Mouse (Mus musculus): ENCODE results near the gene Gpc5. TPM values are rescaled to one million over a fixed set of nuclear protein-coding genes. Genes with fewer than 3 reads are reported as not detected.

The Gpc5 gene
- total RNA-seq, 2 experiments from 2014 or later, result not detected

DNA sequence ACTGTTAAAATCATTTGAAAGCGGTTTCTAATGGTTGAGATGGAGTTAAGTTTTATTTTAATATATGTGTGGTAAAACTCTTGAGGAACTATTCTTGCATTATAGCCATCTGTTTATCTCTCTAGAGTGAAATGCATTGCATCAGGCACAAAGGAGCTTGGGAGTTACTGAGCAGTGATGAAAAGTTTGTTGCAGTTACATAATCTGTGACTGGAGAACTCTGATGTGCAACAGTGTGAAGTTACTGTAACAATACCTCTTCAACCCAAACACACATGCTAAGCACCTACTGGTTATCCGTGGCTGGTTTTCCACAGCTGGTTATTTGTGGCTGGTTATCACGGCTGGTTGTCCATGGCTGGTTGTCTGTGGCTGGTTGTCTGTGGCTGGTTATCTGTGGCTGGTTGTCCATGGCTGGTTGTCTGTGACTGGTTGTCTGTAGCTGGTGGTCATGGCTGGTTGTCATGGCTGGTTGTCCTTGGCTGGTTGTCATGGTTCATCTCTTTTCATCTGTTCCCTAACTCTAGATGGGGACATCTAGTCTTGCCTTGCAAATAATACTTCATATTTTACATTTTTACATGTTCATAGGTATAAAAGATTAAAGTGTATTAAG is 273.4 kb downstream of the Gpc5 start:
- no peak for DNase-seq

DNA sequence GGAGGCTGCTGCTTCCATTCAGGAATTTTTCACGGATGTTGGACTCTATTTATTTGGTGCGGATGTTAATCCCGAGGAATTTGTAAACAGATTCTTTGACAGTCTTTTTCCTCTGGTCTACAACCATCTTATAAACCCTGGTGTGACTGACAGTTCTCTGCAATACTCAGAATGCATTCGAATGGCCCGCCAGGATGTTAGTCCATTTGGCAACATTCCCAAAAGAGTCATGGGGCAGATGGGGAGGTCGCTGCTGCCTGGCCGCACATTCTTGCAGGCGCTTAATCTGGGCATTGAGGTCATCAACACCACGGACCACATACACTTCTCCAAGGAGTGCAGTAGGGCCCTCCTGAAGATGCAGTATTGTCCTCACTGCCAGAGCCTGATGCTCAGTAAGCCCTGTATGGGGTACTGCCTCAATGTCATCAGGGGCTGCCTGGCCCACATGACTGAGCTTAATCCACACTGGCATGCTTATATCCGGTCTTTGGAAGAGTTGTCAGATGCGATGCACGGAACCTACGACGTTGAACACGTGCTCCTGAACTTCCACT is 277.7 kb downstream of the Gpc5 start:
- DNase-seq, result no peak

DNA sequence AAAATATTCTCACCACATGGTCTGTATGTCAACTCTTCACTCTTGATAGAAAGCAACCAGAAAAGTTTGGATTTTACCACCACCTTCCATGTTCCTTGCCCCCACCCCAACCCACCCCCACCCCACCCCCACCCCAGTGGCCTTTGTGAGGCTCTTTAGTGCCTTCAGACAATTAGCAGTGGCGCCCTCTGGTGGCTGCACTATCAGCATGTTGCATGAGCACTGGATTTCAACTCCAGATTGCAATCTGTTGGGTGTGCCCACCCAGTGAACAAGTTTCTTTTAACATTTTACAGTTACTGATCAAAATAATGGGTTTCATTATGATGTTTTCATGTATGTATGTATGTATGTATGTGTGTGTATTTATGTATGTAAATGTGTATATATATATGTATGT is 279.1 kb downstream of the Gpc5 start:
- no peak for DNase-seq

DNA sequence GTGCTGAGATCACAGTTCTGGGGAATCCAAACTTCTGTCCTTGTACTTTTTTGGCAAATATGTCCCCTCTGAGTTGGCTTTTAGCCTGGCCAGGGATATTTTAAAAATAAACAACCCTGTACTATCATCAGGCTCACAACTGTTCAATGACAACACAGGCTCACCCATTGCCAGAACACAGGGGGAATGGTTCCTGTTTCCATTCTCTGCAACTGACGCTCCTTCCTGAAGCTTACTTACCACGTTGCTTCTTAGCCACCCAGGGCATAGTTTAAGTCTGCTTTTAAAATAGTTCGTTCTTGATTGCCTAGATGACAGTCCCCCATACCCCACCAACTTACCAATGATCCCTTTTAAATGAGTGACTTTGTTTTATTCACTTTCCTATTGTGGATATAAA is 299.8 kb downstream of the Gpc5 start:
- DNase-seq, result no peak

DNA sequence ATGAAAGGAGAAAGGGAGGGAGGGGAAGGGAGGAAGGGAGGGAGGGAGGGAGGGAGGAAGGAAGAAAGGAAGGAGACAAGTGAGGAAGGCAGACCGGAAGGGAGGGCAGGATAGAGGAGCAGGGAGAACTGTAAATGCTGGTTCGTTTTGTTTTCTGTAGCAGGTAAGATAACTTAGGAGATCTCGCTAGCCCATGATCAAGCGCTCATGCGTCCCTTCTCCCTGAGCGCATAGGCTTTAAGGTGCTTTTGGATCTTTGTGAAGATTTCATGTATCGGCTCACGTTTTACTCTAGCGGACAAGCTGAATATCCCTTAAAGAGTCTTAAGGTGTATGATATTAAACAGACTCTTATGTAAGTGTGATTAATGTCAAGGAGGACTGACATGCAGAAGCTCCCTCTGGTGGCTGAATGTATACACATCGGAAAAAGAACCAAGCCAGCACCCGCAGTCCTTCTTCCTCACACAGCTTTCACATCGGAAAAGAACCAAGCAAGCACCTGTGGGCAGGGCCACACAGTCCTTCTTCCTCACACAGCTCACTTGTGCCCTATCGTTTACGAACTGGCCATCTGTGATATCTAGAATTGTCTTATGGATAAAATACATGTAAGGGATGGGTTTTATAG is 301.0 kb downstream of the Gpc5 start:
- no peak for DNase-seq

DNA sequence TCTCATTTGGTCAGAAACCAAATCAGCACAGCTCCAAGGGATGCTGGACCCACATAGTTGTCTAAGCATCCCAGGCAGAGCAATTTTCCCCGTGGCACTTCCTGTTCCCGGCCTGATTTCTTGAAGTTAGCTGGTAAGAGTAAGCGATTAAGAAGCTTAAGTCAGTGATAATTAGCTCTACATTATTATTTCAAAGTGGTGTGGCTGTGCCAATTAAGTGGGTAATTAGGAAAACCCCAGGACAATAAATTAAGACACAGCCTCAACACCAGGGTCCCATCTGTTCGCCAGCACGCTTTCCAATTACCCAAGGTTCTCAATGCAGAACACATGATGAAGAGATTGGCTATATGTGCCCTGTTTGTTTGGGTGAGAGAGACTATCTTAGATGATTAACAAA is 314.6 kb downstream of the Gpc5 start:
- DNase-seq, result no peak

DNA sequence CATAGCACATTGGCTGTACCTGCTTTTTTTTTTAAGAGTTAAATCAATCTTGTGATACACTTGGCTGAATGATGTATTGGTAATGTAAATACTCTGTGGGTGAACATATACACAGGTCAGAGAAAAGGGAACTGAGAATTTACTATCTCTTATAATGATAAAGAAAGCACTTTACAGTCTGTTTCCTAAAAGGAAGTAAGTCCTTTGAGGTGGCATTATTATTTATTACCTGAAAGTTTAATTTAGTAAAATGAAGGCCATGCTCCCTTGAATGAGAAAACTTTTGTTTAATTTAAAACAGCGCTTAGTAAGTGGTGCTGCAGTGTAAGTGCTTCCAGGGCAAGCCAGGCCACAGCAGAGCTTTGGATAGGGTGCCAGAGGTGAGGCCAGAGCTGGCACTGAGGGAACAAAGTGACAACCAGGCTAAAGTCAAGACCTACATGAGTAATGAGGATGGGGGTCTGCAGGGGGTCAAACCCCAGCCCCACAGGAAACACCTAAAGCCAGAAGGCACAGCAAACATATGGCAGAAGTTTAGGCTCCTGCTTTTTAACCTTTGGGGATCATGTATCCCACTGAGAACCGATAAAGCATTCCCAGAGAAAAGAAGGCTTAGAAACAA is 315.4 kb downstream of the Gpc5 start:
- DNase-seq, result no peak

DNA sequence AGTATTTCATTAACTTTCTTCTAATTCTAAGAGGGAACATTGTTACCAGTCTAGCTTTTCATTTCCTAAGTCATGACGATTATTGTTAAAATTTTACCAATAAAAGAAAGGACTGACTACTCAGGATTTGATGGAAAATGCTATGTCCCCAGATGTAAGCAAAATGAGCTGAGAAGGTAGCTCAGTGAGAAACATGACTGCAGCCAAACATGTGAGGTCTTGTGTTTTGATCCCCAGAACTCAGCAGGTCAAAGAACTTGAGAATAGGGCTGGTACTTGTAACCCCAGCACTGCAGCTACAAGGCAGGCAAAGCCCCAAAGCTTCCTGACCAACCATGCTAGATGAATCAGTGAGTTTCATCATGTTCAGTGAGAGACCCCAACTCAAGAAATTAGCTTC is 318.9 kb downstream of the Gpc5 start:
- no peak for DNase-seq

DNA sequence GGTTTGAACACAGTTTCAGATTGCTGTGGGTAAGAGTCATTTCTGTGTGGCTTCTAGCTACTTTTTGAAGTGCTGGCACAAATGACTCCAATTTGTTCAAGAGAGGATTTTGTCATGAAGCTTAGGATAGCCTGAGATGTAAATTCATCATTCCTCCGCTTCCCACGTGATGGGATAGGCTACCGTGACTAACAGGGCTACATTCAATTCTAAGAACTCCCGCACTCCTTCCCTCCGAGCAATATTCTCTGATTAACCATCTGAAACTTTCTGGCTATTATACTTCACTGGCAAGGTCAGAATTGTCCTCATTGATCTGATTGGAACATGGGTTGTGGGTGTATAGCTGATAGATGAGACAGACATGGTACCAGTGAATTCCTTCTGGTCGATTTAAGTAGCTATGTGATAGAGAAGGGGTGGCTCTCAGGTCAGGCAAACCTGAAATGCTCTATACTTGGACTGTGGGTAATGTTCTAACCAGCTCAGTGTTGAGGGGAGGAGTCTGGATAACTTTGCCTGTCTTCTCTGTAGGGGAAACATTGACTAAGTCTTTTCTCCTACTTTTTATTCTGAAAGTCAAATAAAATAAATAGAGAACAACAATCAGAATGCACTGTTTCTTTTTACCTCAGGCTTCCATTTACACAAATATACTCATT is 319.6 kb downstream of the Gpc5 start:
- DNase-seq, result no peak

DNA sequence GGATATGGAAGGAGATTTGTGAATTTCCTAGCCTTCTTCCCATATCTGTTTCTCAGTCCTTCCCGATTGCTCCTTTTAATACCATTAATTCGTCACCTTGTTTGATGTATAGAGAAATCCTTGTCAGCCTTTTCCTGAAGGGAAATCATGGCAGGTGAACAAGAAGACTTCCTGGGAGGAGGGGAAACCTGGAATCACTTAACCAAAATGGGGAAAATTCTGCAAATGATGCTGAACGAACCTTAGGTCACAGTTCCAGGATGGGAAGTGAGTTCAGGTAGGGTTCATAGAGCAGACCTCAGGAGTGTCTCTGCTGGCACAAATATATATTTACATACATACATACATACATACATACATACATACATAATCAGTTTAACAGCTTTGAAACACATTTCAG is 320.8 kb downstream of the Gpc5 start:
- DNase-seq, result no peak

DNA sequence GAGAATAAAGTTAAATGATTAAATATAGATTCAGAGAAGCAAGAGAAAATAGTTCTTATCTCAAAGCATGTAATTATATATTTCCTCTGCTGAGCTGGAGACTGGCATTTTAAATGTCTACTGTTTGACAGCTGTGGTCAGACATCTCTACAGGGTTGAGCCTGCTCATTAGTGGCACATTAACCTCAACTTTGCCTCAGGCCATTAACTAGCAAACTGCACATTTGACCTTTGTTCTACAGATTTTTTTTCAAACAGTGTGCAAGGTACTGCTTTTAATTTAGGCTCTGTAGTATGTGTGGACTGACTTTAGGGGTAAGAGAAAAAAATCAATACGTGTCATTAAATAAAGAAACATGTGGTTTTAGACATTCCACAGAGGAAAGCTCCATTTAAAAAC is 321.4 kb downstream of the Gpc5 start:
- no peak for DNase-seq

DNA sequence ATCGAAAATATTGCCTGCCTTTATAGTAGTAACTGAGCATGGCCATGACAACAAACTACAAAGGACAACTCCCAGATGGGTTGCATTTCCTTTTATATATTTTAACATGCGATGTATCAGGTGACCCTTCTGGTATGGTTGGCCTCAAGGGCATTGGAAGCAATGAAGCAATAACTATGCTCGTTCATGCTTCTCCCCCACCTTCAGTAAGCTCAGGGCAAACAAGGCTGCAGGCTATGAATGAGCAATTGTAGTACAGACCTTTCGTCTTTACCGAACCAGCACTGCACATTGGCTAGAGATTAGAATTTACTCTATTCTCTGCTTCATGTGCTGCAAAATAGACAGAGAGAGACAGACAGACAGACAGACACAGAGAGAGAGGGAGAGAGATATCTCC is 322.5 kb downstream of the Gpc5 start:
- no peak for DNase-seq

DNA sequence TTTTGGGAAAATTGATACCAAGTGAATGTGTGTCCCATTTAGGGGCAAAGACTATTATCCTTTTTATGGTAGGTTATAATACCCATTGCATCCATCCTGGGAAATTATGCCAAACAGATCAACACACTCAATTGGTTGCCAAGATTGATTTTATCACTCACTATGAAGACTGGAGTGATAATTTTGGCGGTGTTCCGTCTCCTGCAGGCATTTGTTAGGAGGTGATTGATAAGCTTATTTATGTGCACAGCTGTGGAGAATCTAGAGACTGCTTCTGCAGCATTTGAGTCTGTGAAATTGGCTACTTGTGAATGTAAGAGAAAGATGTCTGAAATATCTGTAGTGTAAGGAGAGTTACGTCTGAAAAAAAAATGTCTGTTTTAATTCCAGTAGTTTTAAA is 340.0 kb downstream of the Gpc5 start:
- no peak for DNase-seq

DNA sequence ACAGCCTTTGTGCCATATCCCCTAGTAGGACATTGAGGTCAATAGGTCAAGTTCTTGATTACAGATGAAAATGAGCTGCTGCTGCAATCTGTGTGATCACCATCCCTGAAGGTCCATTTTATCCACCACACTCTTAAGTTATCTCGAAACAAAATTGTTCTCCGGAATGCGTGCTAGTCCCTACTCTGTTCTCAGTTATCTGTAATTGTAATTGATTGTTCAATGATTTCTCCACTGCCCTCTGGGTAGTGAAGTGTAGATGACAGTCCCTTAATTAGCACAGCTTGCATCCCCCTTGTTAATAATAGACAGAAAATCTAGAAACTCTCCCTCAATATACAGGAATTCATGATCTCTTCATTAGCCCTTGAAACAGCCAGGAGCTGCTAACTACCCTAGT is 340.4 kb downstream of the Gpc5 start:
- no peak for DNase-seq

DNA sequence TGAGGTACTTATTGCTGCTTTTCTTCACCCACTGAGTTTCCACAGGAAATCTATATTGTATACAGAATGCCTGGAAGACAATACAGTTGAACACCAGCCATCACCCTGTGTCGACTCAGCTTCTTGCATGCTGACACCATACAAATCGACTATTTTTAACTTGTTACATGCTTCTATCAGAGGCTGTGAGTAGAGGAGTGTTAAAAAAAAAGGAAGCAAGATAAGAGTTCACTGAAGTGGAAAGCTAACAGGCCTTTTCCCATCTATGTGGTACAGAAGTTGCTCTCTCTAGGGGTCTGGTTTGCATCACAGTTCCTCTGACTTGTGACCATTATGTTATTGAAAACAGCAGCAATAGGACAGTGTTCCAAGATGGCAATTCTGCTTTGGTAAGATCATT is 344.6 kb downstream of the Gpc5 start:
- DNase-seq, result no peak

DNA sequence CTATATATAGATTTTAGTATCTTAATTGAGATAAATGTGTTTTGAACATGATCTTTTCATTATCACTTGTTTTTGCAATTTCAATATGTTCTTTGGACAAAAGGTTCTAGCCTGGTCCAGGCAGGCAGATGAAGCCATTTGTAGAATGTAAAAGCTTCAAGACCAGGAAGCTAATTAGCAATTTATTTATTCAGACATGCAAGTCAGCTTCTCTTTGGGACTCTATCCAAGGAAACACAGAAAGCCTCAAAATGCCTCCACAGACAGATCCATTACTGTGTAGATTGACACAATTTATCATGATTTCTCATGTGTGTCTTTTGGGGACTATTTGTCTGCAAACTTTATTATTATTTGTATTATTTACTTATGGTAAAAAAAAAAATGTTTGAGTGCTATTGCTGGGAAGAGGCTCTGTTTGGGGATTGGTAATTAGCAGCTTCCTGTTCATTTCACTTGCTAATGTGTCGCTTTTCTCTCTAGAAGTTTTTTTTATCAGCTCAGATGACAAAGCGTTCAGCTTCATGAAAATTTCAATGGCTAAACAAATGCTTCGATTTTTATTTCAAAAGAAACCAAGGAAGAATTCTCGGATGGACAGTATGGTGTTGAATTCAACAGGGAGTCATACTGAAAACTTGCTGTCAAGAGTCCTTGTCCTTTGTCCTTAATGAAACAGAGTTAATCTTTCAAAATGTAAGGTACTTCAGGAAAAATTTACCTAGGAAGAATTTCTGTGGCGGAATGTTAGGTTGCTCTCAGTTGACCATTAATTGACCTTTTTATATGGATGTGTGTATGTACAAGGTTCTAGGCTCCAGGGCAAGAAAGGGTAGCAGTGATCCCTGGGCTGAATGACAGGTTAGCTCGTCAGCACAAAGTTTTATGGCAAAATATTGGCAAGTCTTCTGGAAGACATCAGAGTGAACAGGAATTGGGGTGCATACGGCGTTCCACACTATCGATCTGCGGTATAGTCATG is 353.1 kb downstream of the Gpc5 start:
- DNase-seq, result no peak

DNA sequence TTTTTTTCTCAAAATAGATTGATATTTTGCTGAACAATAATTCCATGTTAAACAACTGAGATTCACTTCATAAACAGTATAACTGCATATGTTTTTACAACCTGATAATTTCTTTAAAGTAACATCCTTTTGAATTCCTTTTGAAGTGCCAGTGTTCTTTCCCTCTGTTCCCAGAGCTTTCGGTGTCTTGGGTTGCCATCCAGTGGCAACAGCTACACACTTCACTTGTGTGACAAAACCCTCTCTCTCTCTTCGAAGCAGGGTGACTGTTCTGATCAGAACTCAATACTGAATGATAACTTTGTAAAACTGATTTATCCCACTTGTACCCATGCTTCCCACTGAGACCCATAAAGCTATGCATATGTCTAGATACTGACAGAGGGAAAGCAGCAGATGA is 358.9 kb downstream of the Gpc5 start:
- DNase-seq, result no peak

DNA sequence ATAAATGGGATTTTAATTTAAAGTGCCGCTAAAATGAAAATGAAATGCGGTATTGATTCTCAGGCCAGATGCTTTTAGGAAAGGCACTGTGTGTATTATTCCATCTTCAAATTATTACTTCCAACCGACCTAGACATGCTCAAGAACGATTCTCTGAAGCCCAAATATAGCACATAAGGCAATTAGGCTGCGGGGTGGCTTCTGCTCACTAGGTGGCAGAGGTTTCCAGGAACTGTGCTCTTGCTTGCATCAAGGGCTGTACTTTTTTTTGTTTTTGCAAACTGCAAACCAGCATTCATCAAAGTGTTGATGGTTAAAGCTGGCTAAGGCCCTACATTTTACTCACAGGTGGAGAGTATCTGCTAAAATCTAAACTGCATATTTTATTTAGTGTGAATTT is 375.9 kb downstream of the Gpc5 start:
- no peak for DNase-seq

DNA sequence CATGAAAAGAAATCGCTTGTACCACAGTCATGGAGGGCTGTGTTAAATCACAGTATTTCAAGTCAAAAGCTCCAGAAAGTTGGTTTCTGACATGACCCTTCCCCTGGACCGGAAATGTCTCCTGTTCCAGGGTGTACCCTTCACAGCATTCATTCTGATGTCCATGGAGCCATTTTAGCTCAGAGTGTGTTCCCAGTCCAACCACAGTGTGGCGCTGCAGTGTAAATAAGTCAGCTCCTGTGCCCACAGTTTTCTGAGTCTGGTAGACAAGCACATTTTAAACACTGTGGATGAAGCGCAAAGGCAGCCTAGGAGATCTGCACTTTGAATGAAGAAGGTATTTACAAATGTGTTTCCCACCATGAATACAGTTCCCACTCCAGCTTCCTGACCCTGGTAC is 383.2 kb downstream of the Gpc5 start:
- no peak for DNase-seq

DNA sequence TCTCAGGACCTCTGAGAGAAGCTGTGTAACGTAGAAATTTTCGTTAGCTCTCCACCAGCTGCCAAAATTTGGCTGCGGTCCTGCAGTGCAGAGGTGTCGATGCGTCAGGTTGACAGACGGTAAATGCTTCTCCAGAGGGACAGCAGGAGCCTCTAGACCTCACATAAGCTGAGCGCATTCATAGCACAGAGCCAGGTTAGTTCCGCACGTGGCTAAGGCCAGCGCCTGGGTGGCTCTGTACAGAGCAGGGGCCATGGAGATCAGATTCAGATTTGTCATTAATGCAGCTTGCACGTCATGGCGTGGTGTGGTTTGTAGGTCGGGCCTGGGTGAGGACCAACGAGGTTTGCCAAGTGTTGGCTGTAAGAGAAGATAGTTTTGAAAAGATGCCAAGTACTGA is 385.3 kb downstream of the Gpc5 start:
- DNase-seq, result no peak

DNA sequence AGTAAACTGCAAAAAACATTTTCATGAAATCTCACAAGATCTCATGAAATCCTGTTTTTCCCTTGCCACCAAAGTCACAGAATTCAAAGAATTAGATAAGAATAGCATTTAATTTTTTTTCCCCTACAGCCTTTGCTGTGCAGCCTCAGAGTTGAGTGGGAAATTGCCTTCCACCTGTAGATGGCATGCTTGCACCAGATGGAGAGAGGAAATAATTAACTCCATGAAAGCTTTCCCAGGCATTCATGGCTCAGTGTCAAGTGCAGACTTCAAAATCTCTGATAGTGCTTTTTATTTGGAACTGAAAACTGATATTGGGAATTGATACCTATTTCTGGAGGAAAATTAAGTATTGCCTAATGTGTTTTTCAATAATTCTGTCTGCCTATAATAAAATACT is 393.1 kb downstream of the Gpc5 start:
- DNase-seq, result no peak

DNA sequence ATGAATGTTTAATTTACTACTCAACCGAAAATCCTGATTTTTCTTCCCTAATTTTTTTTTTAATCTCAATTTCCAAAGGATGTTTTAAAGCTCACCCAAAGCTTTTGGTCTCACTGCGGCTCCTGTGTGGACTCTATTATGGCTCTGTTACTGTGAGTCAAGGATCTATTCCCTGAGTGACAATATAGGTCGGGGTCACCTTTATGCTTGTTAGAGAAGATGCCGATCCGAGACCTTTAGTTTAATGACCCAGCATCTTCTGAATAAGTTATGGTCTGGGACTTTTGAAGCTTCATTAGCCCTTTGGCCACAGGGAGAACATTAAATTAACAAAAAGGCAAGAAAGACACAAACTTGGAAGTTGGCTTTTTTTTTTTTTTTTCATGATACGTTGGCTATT is 408.8 kb downstream of the Gpc5 start:
- no peak for DNase-seq
